Mouse (Mus musculus) heart, adult 2 months (tissue): ENCODE measurements around the gene Csf2.

ENCODE experiments used
- CTCF ChIP-seq: fragments of 200-600 bp; IDR thresholded peaks from 2 replicates; pipeline ENCODE4 v1.8.1; 2022; ENCODE audit warnings: antibody characterized with exemption, mild to moderate bottlenecking, moderate library complexity
- POLR2A ChIP-seq: fragments of 200-500 bp; IDR thresholded peaks from 2 replicates; pipeline ENCODE4 v1.6.1; 2011; ENCODE audit warnings: mild to moderate bottlenecking, low read depth, low read length, control low read depth; ENCODE audit not compliant: insufficient read depth

- TF ChIP-seq CTCF: no peak
- TF ChIP-seq POLR2A: no peak
Measured at GRCm38 (mm10) chr11:54295971-54296370, 46.5 kb upstream of the Csf2 start.
